Mouse (Mus musculus) testis, adult 2 months (tissue): Measurements from ENCODE around the gene Spaca7.

ENCODE experiments used
- CTCF ChIP-seq: fragments of 200-500 bp; IDR thresholded peaks from 2 replicates; pipeline ENCODE4 v1.5.1; 2012; ENCODE audit warnings: low read depth, mild to moderate bottlenecking, inconsistent platforms, low read length, moderate library complexity; ENCODE audit not compliant: control insufficient read depth, insufficient read depth, insufficient replicate concordance
- POLR2A ChIP-seq: fragments of 200-500 bp; IDR thresholded peaks from 2 replicates; pipeline ENCODE4 v1.6.1; 2012; ENCODE audit warnings: low read depth, mild to moderate bottlenecking, inconsistent platforms, low read length, moderate library complexity; ENCODE audit not compliant: control insufficient read depth

DNA sequence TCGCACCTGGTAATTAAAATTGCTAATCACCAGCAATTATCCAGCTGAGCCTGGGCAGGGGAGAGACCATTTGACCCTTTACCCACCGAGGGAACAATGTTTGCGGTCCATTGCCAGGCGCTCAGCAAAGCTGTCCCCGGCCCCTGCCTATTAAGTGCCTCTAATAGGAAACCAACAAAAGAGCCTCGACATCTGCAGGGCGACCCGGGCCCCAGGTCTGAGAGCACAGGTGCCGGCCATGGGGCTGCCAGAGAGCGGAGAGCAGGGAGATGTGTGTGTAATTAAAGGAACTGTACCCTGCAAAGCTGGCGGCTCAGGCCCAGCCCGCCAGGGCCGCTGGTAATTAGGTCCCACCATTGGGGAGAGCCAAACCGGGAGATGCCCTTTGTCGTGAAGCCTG lies 24.6 kb upstream of the Spaca7 start:
- TF ChIP-seq POLR2A = no peak
- no peak for TF ChIP-seq CTCF
